ENCODE assay signal across 8 mouse cellular contexts in the genomic region with DNA sequence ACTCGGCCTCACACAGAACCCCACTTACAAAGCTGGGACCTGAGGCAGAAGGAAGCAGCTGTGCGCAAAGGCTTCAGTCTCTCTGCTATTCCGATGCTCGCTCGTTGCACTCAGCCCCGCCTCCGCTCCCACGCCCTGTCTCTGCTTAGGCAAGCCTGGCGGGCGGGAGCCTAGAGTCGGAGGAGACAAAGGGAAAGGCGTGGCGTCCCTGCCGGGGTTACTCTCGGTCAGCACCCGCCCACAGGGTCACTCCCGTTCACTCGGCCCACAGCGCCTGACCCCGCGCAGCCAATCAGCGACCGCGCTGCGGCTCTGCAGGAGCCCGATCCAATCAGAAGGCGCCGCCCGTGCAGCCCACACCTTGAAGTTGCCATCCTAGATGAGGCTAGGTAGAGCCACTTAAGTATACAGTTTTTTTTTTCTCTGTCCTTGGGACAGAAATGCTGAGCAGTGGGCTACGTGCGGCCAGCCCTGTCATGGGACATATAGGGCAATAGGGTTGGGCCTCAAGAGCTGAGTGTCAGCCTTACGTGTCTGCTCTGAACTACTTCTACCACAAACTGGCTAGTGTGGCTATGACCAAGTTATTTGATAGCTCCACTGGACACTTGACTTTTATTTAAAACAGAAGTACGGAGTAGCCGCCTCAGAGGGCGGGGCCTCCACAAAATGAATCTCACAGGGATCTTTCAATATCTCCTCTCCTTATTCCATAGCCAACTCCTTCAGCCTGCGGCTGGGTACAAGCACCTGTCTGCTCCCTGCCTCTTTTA. TPM values are rescaled to one million over a fixed set of nuclear protein-coding genes. Genes with fewer than 3 reads are reported as not detected.
DNase-seq lines count a peak whose midpoint lies in the region; ATAC-seq and TF ChIP-seq lines count a peak whose summit lies in the region.

No protein-coding gene starts in this region.

- H3K9me3 ChIP-seq in erythroblast, embryonic 14.5 days (ENCODE audit: control insufficient read depth, low read length), result no peaks in the 10 kb centered on the region
- no peaks in the 10 kb centered on the region for H3K9me3 ChIP-seq in heart, embryonic 12.5 days (replicated peaks)
- no peaks in the 10 kb centered on the region for H3K9me3 ChIP-seq in kidney, postnatal 0 days (replicated peaks; ENCODE audit: low read length)
- H3K9me3 ChIP-seq in liver, embryonic 11.5 days (ENCODE audit: control insufficient read depth, low read length), result no peaks in the 10 kb centered on the region
- H3K9me3 ChIP-seq in stomach, embryonic 14.5 days (ENCODE audit: control insufficient read depth, low read depth, low read length), result no peaks in the 10 kb centered on the region

- DNase-seq in brain, embryonic 14.5 days (ENCODE audit: low read depth), result peak; percentile 99
- peak; percentile 100 for DNase-seq in kidney, postnatal 0 days (ENCODE audit: low spot score)
- DNase-seq in liver, embryonic 11.5 days (ENCODE audit: low spot score), result peak; percentile 97
- DNase-seq in naive thymus-derived CD4-positive, alpha-beta T cell, adult 2 months (ENCODE audit: low read depth), result peak; percentile 99

- WGBS in heart, embryonic 12.5 days, result 4% methylated on average over 36 of the region's 36 CpGs
- WGBS in kidney, postnatal 0 days, result 2% methylated on average over 36 of the region's 36 CpGs
- WGBS in liver, embryonic 11.5 days, result 4% methylated on average over 36 of the region's 36 CpGs
- WGBS in stomach, embryonic 14.5 days, result 1% methylated on average over 36 of the region's 36 CpGs

- H3K27ac ChIP-seq in heart, embryonic 12.5 days (ENCODE audit: poor library complexity, severe bottlenecking), result peak overlapping the region; percentile 75
- peak overlapping the region; percentile 90 for H3K27ac ChIP-seq in kidney, postnatal 0 days
- H3K27ac ChIP-seq in liver, embryonic 11.5 days (ENCODE audit: low read depth, low read length), result peak overlapping the region; percentile 83
- peak overlapping the region; percentile 96 for H3K27ac ChIP-seq in stomach, embryonic 14.5 days (ENCODE audit: low read length)

- H3K4me3 ChIP-seq in C2C12 (ENCODE audit: insufficient read depth, poor library complexity, severe bottlenecking), result peak overlapping the region; percentile 26
- peak overlapping the region; percentile 66 for H3K4me3 ChIP-seq in erythroblast, embryonic 14.5 days (replicated peaks)
- H3K4me3 ChIP-seq in heart, embryonic 12.5 days, result peak overlapping the region; percentile 50
- H3K4me3 ChIP-seq in kidney, postnatal 0 days (replicated peaks; ENCODE audit: low read depth, low read length), result peak overlapping the region; percentile 42
- H3K4me3 ChIP-seq in liver, embryonic 11.5 days (ENCODE audit: low read depth, low read length), result peak overlapping the region; percentile 43
- peak overlapping the region; percentile 41 for H3K4me3 ChIP-seq in stomach, embryonic 14.5 days (ENCODE audit: low read depth, low read length)

- H3K4me1 ChIP-seq in erythroblast, embryonic 14.5 days (ENCODE audit: control insufficient read depth), result peaks cover 50% of the 10 kb centered on the region
- H3K4me1 ChIP-seq in heart, embryonic 12.5 days (replicated peaks), result peaks cover 24% of the 10 kb centered on the region
- H3K4me1 ChIP-seq in kidney, postnatal 0 days (replicated peaks; ENCODE audit: insufficient read depth, low read length), result peaks cover 8% of the 10 kb centered on the region
- H3K4me1 ChIP-seq in liver, embryonic 11.5 days (replicated peaks; ENCODE audit: control insufficient read depth, insufficient read depth, low read length), result peaks cover 24% of the 10 kb centered on the region
- H3K4me1 ChIP-seq in stomach, embryonic 14.5 days (ENCODE audit: control insufficient read depth, insufficient read depth, low read length), result peaks cover 30% of the 10 kb centered on the region

- TF ChIP-seq CTCF in C2C12 (IDR thresholded peaks at IDR 0.05; ENCODE audit: control insufficient read depth, insufficient read depth, insufficient read length), result no peak
- TF ChIP-seq CTCF in brain, embryonic 14.5 days (IDR thresholded peaks at IDR 0.05; ENCODE audit: borderline replicate concordance, extremely low read depth, insufficient read depth, insufficient read length), result no peak
- TF ChIP-seq CTCF in kidney, postnatal 0 days (IDR thresholded peaks at IDR 0.05; ENCODE audit: low read depth), result peak; percentile 2; the same call in 1 of the 2 replicates

- ATAC-seq in heart, embryonic 12.5 days (ENCODE audit: insufficient number of reproducible peaks, low FRiP score), result peak; percentile 99
- peak; percentile 98 for ATAC-seq in kidney, postnatal 0 days (replicated peaks; ENCODE audit: low FRiP score, low read depth)
- ATAC-seq in liver, embryonic 11.5 days (replicated peaks; ENCODE audit: low FRiP score), result peak; percentile 98
- peak; percentile 99 for ATAC-seq in stomach, embryonic 14.5 days (ENCODE audit: insufficient number of reproducible peaks, insufficient read depth, low FRiP score, low read depth)

- peaks cover 3% of the 10 kb centered on the region for H3K79me3 ChIP-seq in C2C12 (ENCODE audit: low read depth)

- peak; percentile 52; the same call in 1 of the 2 replicates for TF ChIP-seq POLR2A in brain, embryonic 14.5 days (IDR thresholded peaks at IDR 0.05; ENCODE audit: borderline replicate concordance, extremely low read depth, insufficient read depth, insufficient read length, poor library complexity, severe bottlenecking)

- H3ac ChIP-seq in C2C12 (ENCODE audit: control insufficient read depth, insufficient read length, low read depth), result peak overlapping the region; percentile 63

- H3K79me2 ChIP-seq in C2C12 (ENCODE audit: control insufficient read depth, insufficient read depth), result no peaks in the 10 kb centered on the region

- no peaks in the 10 kb centered on the region for H3K27me3 ChIP-seq in C2C12 (ENCODE audit: control insufficient read depth, insufficient read depth, insufficient read length)
- no peaks in the 10 kb centered on the region for H3K27me3 ChIP-seq in erythroblast, embryonic 14.5 days (ENCODE audit: control insufficient read depth)
- H3K27me3 ChIP-seq in heart, embryonic 12.5 days (replicated peaks), result peaks cover 4% of the 10 kb centered on the region; the same call in 1 of the 2 replicates
- no peaks in the 10 kb centered on the region for H3K27me3 ChIP-seq in kidney, postnatal 0 days (ENCODE audit: insufficient read depth, low read length)
- peaks cover 3% of the 10 kb centered on the region; the same call in 1 of the 2 replicates for H3K27me3 ChIP-seq in liver, embryonic 11.5 days (replicated peaks; ENCODE audit: control insufficient read depth, insufficient read depth, low read length)
- no peaks in the 10 kb centered on the region for H3K27me3 ChIP-seq in stomach, embryonic 14.5 days (ENCODE audit: control insufficient read depth, insufficient read depth, low read length)

- no peaks in the 10 kb centered on the region for H3K36me3 ChIP-seq in C2C12 (ENCODE audit: control insufficient read depth, insufficient read depth)
- no peaks in the 10 kb centered on the region for H3K36me3 ChIP-seq in erythroblast, embryonic 14.5 days (ENCODE audit: control insufficient read depth)
- no peaks in the 10 kb centered on the region for H3K36me3 ChIP-seq in heart, embryonic 12.5 days
- no peaks in the 10 kb centered on the region for H3K36me3 ChIP-seq in kidney, postnatal 0 days (ENCODE audit: insufficient read depth, low read length)
- H3K36me3 ChIP-seq in liver, embryonic 11.5 days (ENCODE audit: control insufficient read depth, insufficient read depth, low read length), result no peaks in the 10 kb centered on the region
- no peaks in the 10 kb centered on the region for H3K36me3 ChIP-seq in stomach, embryonic 14.5 days (ENCODE audit: control insufficient read depth, insufficient read depth, low read length)

- H3K4me2 ChIP-seq in heart, embryonic 12.5 days, result peak overlapping the region; percentile 82
- H3K4me2 ChIP-seq in kidney, postnatal 0 days (ENCODE audit: low read length), result peak overlapping the region; percentile 60
- H3K4me2 ChIP-seq in liver, embryonic 11.5 days, result peak overlapping the region; percentile 87
- H3K4me2 ChIP-seq in stomach, embryonic 14.5 days (replicated peaks; ENCODE audit: low read depth, low read length), result peak overlapping the region; percentile 87

- peak overlapping the region; percentile 61 for H3K9ac ChIP-seq in heart, embryonic 12.5 days
- H3K9ac ChIP-seq in kidney, postnatal 0 days (ENCODE audit: low read depth, low read length), result peak overlapping the region; percentile 64
- H3K9ac ChIP-seq in liver, embryonic 11.5 days (ENCODE audit: low read depth, low read length), result peak overlapping the region; percentile 52
- H3K9ac ChIP-seq in stomach, embryonic 14.5 days (replicated peaks; ENCODE audit: low read depth, low read length), result peak overlapping the region; percentile 48

TF ChIP-seq in C2C12, 6 proteins besides CTCF, POLR2A, EP300 and RAD21 (continues in another document):
- TF ChIP-seq CEBPB (IDR thresholded peaks at IDR 0.05; ENCODE audit: low read depth) (peak; percentile 11), MAX (IDR thresholded peaks at IDR 0.05) (no peak)

RNA-seq across cellular contexts. Expression of gene Scd3, which starts 45.2 kb away (rescaled TPM):
- polyA plus RNA-seq in C2C12 (2012; fragmentation: generic; extraction: Trizol), result 0.06 TPM
- polyA plus RNA-seq in brain, embryonic 14.5 days (2012; rRNA removed), result 3.1 and 3.5 TPM in 2 replicates
- polyA plus RNA-seq in erythroblast, embryonic 14.5 days (2012), result not detected in 2 replicates
- not detected in 2 replicates for polyA plus RNA-seq in heart, embryonic 12.5 days (2016; fragmentation: Nextera tagmentation; extraction: Ambion mirVana)
- 0.28 and 0.66 TPM in 2 replicates for polyA plus RNA-seq in kidney, postnatal 0 days (2015; fragmentation: Nextera tagmentation; extraction: Ambion mirVana)
- not detected in 2 replicates for polyA plus RNA-seq in liver, embryonic 11.5 days (2014; fragmentation: Nextera tagmentation; extraction: Ambion mirVana)
- polyA plus RNA-seq in stomach, embryonic 14.5 days (2014; fragmentation: Nextera tagmentation; extraction: Ambion mirVana), result 0.56 and 0.97 TPM in 2 replicates

RNA-seq across cellular contexts. Expression of gene Scd2, which starts 45.2 kb away (rescaled TPM):
- polyA plus RNA-seq in C2C12 (2012; fragmentation: generic; extraction: Trizol), result 144 TPM
- polyA plus RNA-seq in brain, embryonic 14.5 days (2012; rRNA removed), result 346 and 452 TPM in 2 replicates
- polyA plus RNA-seq in erythroblast, embryonic 14.5 days (2012), result 0.27 TPM in 2 replicates
- 216 and 231 TPM in 2 replicates for polyA plus RNA-seq in heart, embryonic 12.5 days (2016; fragmentation: Nextera tagmentation; extraction: Ambion mirVana)
- polyA plus RNA-seq in kidney, postnatal 0 days (2015; fragmentation: Nextera tagmentation; extraction: Ambion mirVana), result 78.4 and 81.1 TPM in 2 replicates
- polyA plus RNA-seq in liver, embryonic 11.5 days (2014; fragmentation: Nextera tagmentation; extraction: Ambion mirVana), result 212 and 231 TPM in 2 replicates
- polyA plus RNA-seq in stomach, embryonic 14.5 days (2014; fragmentation: Nextera tagmentation; extraction: Ambion mirVana), result 237 and 282 TPM in 2 replicates

RNA-seq across cellular contexts. Expression of gene Pkd2l1, which starts 56.0 kb away (rescaled TPM):
- polyA plus RNA-seq in C2C12 (2012; fragmentation: generic; extraction: Trizol), result not detected
- polyA plus RNA-seq in brain, embryonic 14.5 days (2012; rRNA removed), result 0.19 and 0.26 TPM in 2 replicates
- polyA plus RNA-seq in erythroblast, embryonic 14.5 days (2012), result not detected in 2 replicates
- not detected in 2 replicates for polyA plus RNA-seq in heart, embryonic 12.5 days (2016; fragmentation: Nextera tagmentation; extraction: Ambion mirVana)
- polyA plus RNA-seq in kidney, postnatal 0 days (2015; fragmentation: Nextera tagmentation; extraction: Ambion mirVana), result 0.08 TPM in 1 of 2 replicates, not detected in the other
- polyA plus RNA-seq in liver, embryonic 11.5 days (2014; fragmentation: Nextera tagmentation; extraction: Ambion mirVana), result not detected in 2 replicates
- not detected in 2 replicates for polyA plus RNA-seq in stomach, embryonic 14.5 days (2014; fragmentation: Nextera tagmentation; extraction: Ambion mirVana)

Comparison
In these comparisons a context has a peak if more than half of its experiments do, and no peak if none do; other contexts are left out.
1. Peak in every context shown above with its lines: DNase-seq, ATAC-seq, H3K4me3 ChIP-seq and H3K27ac ChIP-seq.
2. RNA of gene Scd2, which starts 45.2 kb away (polyA plus RNA-seq): 346 to 452 TPM in brain, embryonic 14.5 days, 237 to 282 TPM in stomach, embryonic 14.5 days, 216 to 231 TPM in heart, embryonic 12.5 days, 212 to 231 TPM in liver, embryonic 11.5 days, 144 TPM in C2C12 (single experiment) and 78.4 to 81.1 TPM in kidney, postnatal 0 days; 0.27 TPM in erythroblast, embryonic 14.5 days; every median in the first group is over 10 times any median in the second.